Mouse (Mus musculus) spleen, adult 2 months (tissue): ENCODE measurements around the gene Lyl1. TPM values are rescaled to one million over a fixed set of nuclear protein-coding genes. Genes with fewer than 3 reads are reported as not detected.
A peak's percentile ranks its signal among the peaks of the same experiment; 100 is the strongest.

Source experiments
- DNase-seq, 2 experiments: peaks; one replicate each; pipeline versions ENCODE4 v3.0.0 to v3.0.0-alpha.2; 2012 to 2021; ENCODE audit warnings: low spot score in 2 of 2, low read depth in 1 of 2
- H3K27ac ChIP-seq: fragments of 200-500 bp; 2 replicates; pipeline ENCODE4 v1.5.1; 2012; ENCODE audit warnings: low read length, inconsistent platforms; ENCODE audit not compliant: insufficient read depth
- H3K27me3 ChIP-seq: fragments of 200-500 bp; 2 replicates; pipeline ENCODE4 v1.6.1; 2012; ENCODE audit warnings: mild to moderate bottlenecking, moderate library complexity, low read length, inconsistent platforms; ENCODE audit not compliant: control insufficient read depth, insufficient read depth
- H3K36me3 ChIP-seq: fragments of 200-500 bp; 2 replicates; pipeline ENCODE4 v1.6.1; 2012; ENCODE audit warnings: mild to moderate bottlenecking, low read length, inconsistent platforms; ENCODE audit not compliant: control insufficient read depth, insufficient read depth
- H3K4me1 ChIP-seq: fragments of 200-500 bp; 2 replicates; pipeline ENCODE4 v1.6.1; 2011; ENCODE audit warnings: inconsistent platforms; ENCODE audit not compliant: control insufficient read depth, insufficient read depth, insufficient read length
- H3K4me3 ChIP-seq: fragments of 200-500 bp; 2 replicates; pipeline ENCODE4 v1.5.1; 2011; ENCODE audit warnings: mild to moderate bottlenecking, inconsistent platforms; ENCODE audit not compliant: insufficient read depth, insufficient read length; ENCODE audit errors: extremely low read depth
- CTCF ChIP-seq: fragments of 200-500 bp; IDR thresholded peaks from 2 replicates; pipeline ENCODE4 v1.5.1; 2011; ENCODE audit warnings: mild to moderate bottlenecking, inconsistent platforms; ENCODE audit not compliant: insufficient read depth, insufficient read length, insufficient replicate concordance; ENCODE audit errors: extremely low read depth
- POLR2A ChIP-seq: fragments of 200-500 bp; IDR thresholded peaks from 2 replicates; pipeline ENCODE4 v1.6.1; 2011; ENCODE audit warnings: low read depth, low read length, inconsistent platforms
- WGBS: fragments of 180-500 bp; shearing (Covaris S2); methylation state at CpG from one replicate; pipeline ENCODE4 v1.1.7; 2018; 5-methylcytosine and 5-hydroxymethylcytosine counted together
- polyA plus RNA-seq: library from polyadenylated mRNA; depleted of rRNA; stranded (reverse); fragments of >200 nt; gene quantifications from 2 replicates; pipeline ENCODE4 v1.2.3, GENCODE M21; 2012

Gene Lyl1
- polyA plus RNA-seq, 1 experiment = 90.0 TPM

DNA sequence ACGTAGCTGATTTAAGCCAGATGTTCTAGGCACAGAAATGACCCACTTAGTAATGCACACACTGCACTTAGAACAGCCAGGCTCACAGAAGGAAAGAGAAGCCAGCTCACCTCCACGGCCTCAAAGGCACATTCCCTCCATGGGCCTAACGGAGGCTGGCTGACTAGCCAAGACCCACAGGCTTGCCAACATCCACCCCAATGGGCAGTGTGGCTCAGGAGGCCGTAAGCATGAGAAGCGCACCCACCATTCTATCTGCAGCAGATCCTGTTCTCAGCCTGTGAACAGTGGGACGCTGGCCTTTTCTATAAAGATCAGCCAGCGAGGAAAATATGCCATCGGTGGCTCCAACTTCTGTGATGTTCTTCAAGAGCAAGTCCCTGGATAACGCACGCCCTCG lies 15.5 kb downstream of the Lyl1 start:
- WGBS = 96% methylated on average over 11 of the region's 11 CpGs
- Histone ChIP-seq H3K27me3 (no peaks in the 10 kb centered on the region), H3K4me1 (no peaks in the 10 kb centered on the region), H3K36me3 (no peaks in the 10 kb centered on the region), H3K27ac (no peak overlapping the region), H3K4me3 (no peak overlapping the region)
- DNase-seq = no peak
- TF ChIP-seq POLR2A = no peak
- no peak for TF ChIP-seq CTCF

- Histone ChIP-seq H3K27me3 (no peaks in the 10 kb centered on the region), H3K4me3 (no peak overlapping the region), H3K4me1 (peaks cover 7% of the 10 kb centered on the region; the same call in 1 of the 2 replicates), H3K27ac (no peak overlapping the region), H3K36me3 (no peaks in the 10 kb centered on the region)
- no peak for TF ChIP-seq CTCF
- TF ChIP-seq POLR2A = no peak
- WGBS = 87% methylated on average over 5 of the region's 5 CpGs
- DNase-seq = no peak
These were observed 17.2 kb downstream of the Lyl1 start for GRCm38 (mm10) chr8:84718476-84718875.

DNA sequence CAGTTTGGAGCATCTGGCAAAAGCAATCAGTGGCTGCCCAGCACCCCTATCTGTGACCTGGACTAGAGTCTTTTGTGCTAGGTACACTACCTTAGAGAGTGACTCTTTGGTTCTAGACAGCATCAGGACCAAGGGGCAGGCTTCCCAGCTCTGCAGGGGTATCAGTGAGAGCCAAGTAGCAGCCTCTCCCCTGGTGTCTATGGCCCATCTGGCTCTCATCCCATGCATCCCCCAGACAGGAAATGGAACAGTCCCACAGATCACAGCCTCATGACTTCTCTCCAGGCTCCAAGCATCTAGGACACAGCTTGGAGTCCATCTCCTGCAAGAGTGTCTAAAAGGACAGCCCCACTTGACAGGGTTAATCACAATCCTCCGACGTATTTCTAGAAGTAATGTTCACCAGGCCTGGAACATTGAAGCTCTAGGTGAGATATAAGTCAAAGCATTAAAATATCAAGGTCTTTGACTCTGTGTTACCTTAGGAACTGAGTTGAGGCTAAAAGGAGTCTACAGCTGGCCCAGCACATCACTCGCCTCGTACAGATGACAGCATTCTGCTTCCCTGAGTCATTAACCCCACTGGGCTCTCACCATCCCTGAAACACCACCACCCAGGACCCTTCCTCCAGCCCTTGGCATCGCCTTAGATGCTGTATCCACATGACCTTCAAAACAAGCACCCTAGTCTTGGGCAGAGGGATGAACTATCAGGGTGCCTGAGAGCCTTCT lies 17.9 kb downstream of the Lyl1 start:
- no peak overlapping the region for H3K27ac ChIP-seq
- H3K4me1 ChIP-seq = peaks cover 7% of the 10 kb centered on the region; the same call in 1 of the 2 replicates
- TF ChIP-seq POLR2A (no peak), CTCF (no peak)
- H3K4me3 ChIP-seq = no peak overlapping the region
- no peaks in the 10 kb centered on the region for H3K36me3 ChIP-seq
- no peaks in the 10 kb centered on the region for H3K27me3 ChIP-seq
- WGBS = 90% methylated on average over 5 of the region's 5 CpGs
- no peak for DNase-seq

- Histone ChIP-seq H3K4me3 (no peak overlapping the region), H3K4me1 (peaks cover 7% of the 10 kb centered on the region; the same call in 1 of the 2 replicates), H3K36me3 (no peaks in the 10 kb centered on the region), H3K27me3 (no peaks in the 10 kb centered on the region), H3K27ac (peak overlapping the region; percentile 53)
- WGBS = 40% methylated on average over 6 of the region's 6 CpGs
- TF ChIP-seq POLR2A = no peak
- no peak for DNase-seq
These were observed 21.2 kb downstream of the Lyl1 start for GRCm38 (mm10) chr8:84722530-84722849.

GRCm38 (mm10) chr8:84722850-84723570 lies 21.8 kb downstream of the Lyl1 start, which contains the start of gene G430095P16Rik:
G430095P16Rik (plus strand) TSS chr8:84723007.
- DNase-seq = peak in 1 of 2 experiments; percentile 65
- 8% methylated on average over 10 of the region's 10 CpGs for WGBS
- H3K27me3 ChIP-seq = no peaks in the 10 kb centered on the region
- TF ChIP-seq CTCF = no peak
- no peak for TF ChIP-seq POLR2A
- peaks cover 7% of the 10 kb centered on the region; the same call in 1 of the 2 replicates for H3K4me1 ChIP-seq
- peak within 1 kb of the TSS; percentile 53 for H3K27ac ChIP-seq
- H3K36me3 ChIP-seq = no peaks in the 10 kb centered on the region
- H3K4me3 ChIP-seq = peak within 1 kb of the TSS; percentile 33

- peaks cover 7% of the 10 kb centered on the region; the same call in 1 of the 2 replicates for H3K4me1 ChIP-seq
- TF ChIP-seq POLR2A (no peak), CTCF (no peak)
- H3K4me3 ChIP-seq = peak overlapping the region; percentile 33
These were observed 22.3 kb downstream of the Lyl1 start for GRCm38 (mm10) chr8:84723571-84723900.

GRCm38 (mm10) chr8:84724683-84725082 lies 23.4 kb downstream of the Lyl1 start:
- Histone ChIP-seq H3K27ac (no peak overlapping the region), H3K27me3 (no peaks in the 10 kb centered on the region), H3K36me3 (no peaks in the 10 kb centered on the region), H3K4me1 (peaks cover 7% of the 10 kb centered on the region; the same call in 1 of the 2 replicates), H3K4me3 (no peak overlapping the region)
- 49% methylated on average over 9 of the region's 9 CpGs for WGBS
- TF ChIP-seq POLR2A = no peak
- TF ChIP-seq CTCF = no peak
- no peak for DNase-seq

More at GRCm38 (mm10) chr8:84723571-84723900, 22.3 kb downstream of the Lyl1 start:
- peak overlapping the region; percentile 53 for H3K27ac ChIP-seq
- DNase-seq = peak in 1 of 2 experiments; percentile 14
- H3K36me3 ChIP-seq = no peaks in the 10 kb centered on the region
- H3K27me3 ChIP-seq = no peaks in the 10 kb centered on the region
- 22% methylated on average over 7 of the region's 7 CpGs for WGBS
